Mouse (Mus musculus): ENCODE results near the gene A530084C06Rik.

DNA sequence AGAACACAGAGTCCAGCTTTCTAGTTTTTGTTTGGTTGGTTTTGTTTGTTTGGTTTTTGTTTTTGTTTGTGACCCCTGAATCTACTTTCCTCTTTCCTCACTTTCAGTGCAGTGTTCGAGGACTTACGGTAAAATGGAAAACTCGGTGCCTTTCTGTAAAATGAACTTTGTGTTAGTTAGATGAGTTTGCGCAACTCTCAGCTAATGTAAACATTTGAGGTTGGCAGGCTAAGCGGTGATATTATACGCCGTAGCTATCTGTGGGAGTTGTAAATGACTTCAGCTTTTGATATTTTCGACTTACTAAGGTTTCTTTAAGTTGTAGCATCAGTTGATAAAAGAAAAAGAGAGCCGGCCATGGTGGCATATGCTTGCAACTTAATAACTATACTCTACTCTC lies 40.2 kb downstream of the A530084C06Rik start:
- TF ChIP-seq CTCF (IDR thresholded peaks at IDR 0.05; ENCODE audit: extremely low read depth, insufficient read depth, low read length) = no peak
- TF ChIP-seq POLR2A (IDR thresholded peaks at IDR 0.05; ENCODE audit: extremely low read depth, insufficient read depth, low read length) = no peak

All from cortical plate, adult 2 months (tissue).